Mouse (Mus musculus): ENCODE results near the gene Fads2.

Gene Fads2

GRCm38 (mm10) chr19:10041388-10042148 lies 60.0 kb downstream of the Fads2 start, which contains the start of gene Fads3:
Gene Fads3, plus strand, starts transcription at chr19:10041569.
- DNase-seq (ENCODE audit: low read depth): no peak

GRCm38 (mm10) chr19:10040866-10041387 lies 60.6 kb downstream of the Fads2 start:
- no peak for DNase-seq (ENCODE audit: low read depth)

- DNase-seq (ENCODE audit: low read depth): no peak
Observed at GRCm38 (mm10) chr19:10039615-10040014, 61.9 kb downstream of the Fads2 start.

- no peak for DNase-seq (ENCODE audit: low read depth)
Observed at GRCm38 (mm10) chr19:10038910-10039309, 62.6 kb downstream of the Fads2 start.

GRCm38 (mm10) chr19:10038364-10038763 lies 63.2 kb downstream of the Fads2 start:
- DNase-seq (ENCODE audit: low read depth): no peak

GRCm38 (mm10) chr19:10037534-10037933 lies 64.0 kb downstream of the Fads2 start:
- no peak for DNase-seq (ENCODE audit: low read depth)

- DNase-seq (ENCODE audit: low read depth): peak; percentile 82
Observed at GRCm38 (mm10) chr19:10034785-10035447, 66.6 kb downstream of the Fads2 start.

- no peak for DNase-seq (ENCODE audit: low read depth)
Observed at GRCm38 (mm10) chr19:10034356-10034755, 67.2 kb downstream of the Fads2 start.

- no peak for DNase-seq (ENCODE audit: low read depth)
Observed at GRCm38 (mm10) chr19:10033211-10033973, 68.2 kb downstream of the Fads2 start.

- no peak for DNase-seq (ENCODE audit: low read depth)
Observed at GRCm38 (mm10) chr19:10029746-10030145, 71.8 kb downstream of the Fads2 start.

- no peak for DNase-seq (ENCODE audit: low read depth)
Observed at GRCm38 (mm10) chr19:10025169-10025875, 76.2 kb downstream of the Fads2 start.

- DNase-seq (ENCODE audit: low read depth): no peak
Observed at GRCm38 (mm10) chr19:10023304-10023758, 78.2 kb downstream of the Fads2 start.

GRCm38 (mm10) chr19:10022414-10023303 lies 78.9 kb downstream of the Fads2 start:
- no peak for DNase-seq (ENCODE audit: low read depth)

- no peak for DNase-seq (ENCODE audit: low read depth)
Observed at GRCm38 (mm10) chr19:10021981-10022380, 79.6 kb downstream of the Fads2 start.

- DNase-seq (ENCODE audit: low read depth): no peak
Observed at GRCm38 (mm10) chr19:10019214-10019760, 82.3 kb downstream of the Fads2 start.

GRCm38 (mm10) chr19:10018527-10018818 lies 83.1 kb downstream of the Fads2 start:
- no peak for DNase-seq (ENCODE audit: low read depth)

GRCm38 (mm10) chr19:10017637-10018526 lies 83.7 kb downstream of the Fads2 start:
- DNase-seq (ENCODE audit: low read depth): peak; percentile 62

- DNase-seq (ENCODE audit: low read depth): no peak
Observed at GRCm38 (mm10) chr19:10016151-10016550, 85.4 kb downstream of the Fads2 start.

GRCm38 (mm10) chr19:10015442-10015841 lies 86.1 kb downstream of the Fads2 start:
- DNase-seq (ENCODE audit: low read depth): no peak

- peak; percentile 37 for DNase-seq (ENCODE audit: low read depth)
Observed at GRCm38 (mm10) chr19:10014824-10015223, 86.7 kb downstream of the Fads2 start.

All from c-Kit-positive CD71-negative TER-119-negative erythroid progenitor cells, embryonic 14.5 days (primary cell).